Mouse (Mus musculus) adrenal gland, adult 8-10 months (tissue): Measurements from ENCODE around the gene Cntnap5a. TPM values are rescaled to one million over a fixed set of nuclear protein-coding genes. Genes with fewer than 3 reads are reported as not detected.

Source experiments
- DNase-seq: peaks from one replicate; pipeline ENCODE4 v3.0.0; 2022
- total RNA-seq, 4 experiments: library from RNA; stranded (reverse); gene quantifications; 2 replicates each; pipeline ENCODE4 v1.2.4; 2022

Gene Cntnap5a
- 10 to 100 TPM in 2 of 4 experiments, 1 to 10 TPM in 2; 8.7 to 11.9 (median 10.0) TPM for total RNA-seq

- DNase-seq: peak; percentile 19
Observed at GRCm38 (mm10) chr1:115684518-115685368, at the start of gene Cntnap5a. Gene Cntnap5a, plus strand, starts transcription at chr1:115684756.

GRCm38 (mm10) chr1:115646921-115647320 lies 37.6 kb upstream of the Cntnap5a start:
- no peak for DNase-seq

- no peak for DNase-seq
Observed at GRCm38 (mm10) chr1:115658343-115659064, 26.1 kb upstream of the Cntnap5a start.

GRCm38 (mm10) chr1:115686494-115686893 lies 1.9 kb downstream of the Cntnap5a start:
- no peak for DNase-seq

GRCm38 (mm10) chr1:115699798-115700197 lies 15.2 kb downstream of the Cntnap5a start:
- no peak for DNase-seq

GRCm38 (mm10) chr1:115742556-115742955 lies 58.0 kb downstream of the Cntnap5a start:
- DNase-seq: peak; percentile 25

GRCm38 (mm10) chr1:115745569-115745968 lies 61.0 kb downstream of the Cntnap5a start:
- no peak for DNase-seq

- no peak for DNase-seq
Observed at GRCm38 (mm10) chr1:115784737-115785136, 100.2 kb downstream of the Cntnap5a start.

GRCm38 (mm10) chr1:115842591-115842990 lies 158.0 kb downstream of the Cntnap5a start:
- DNase-seq: peak; percentile 15

GRCm38 (mm10) chr1:115847605-115848004 lies 163.0 kb downstream of the Cntnap5a start:
- no peak for DNase-seq

GRCm38 (mm10) chr1:115852206-115852605 lies 167.7 kb downstream of the Cntnap5a start:
- DNase-seq: no peak

- no peak for DNase-seq
Observed at GRCm38 (mm10) chr1:115918396-115918795, 233.8 kb downstream of the Cntnap5a start.

- DNase-seq: no peak
Observed at GRCm38 (mm10) chr1:115925953-115926665, 241.6 kb downstream of the Cntnap5a start.

GRCm38 (mm10) chr1:115932045-115932444 lies 247.5 kb downstream of the Cntnap5a start:
- DNase-seq: no peak

- no peak for DNase-seq
Observed at GRCm38 (mm10) chr1:115945892-115946291, 261.3 kb downstream of the Cntnap5a start.

GRCm38 (mm10) chr1:115956528-115956927 lies 272.0 kb downstream of the Cntnap5a start:
- no peak for DNase-seq

- no peak for DNase-seq
Observed at GRCm38 (mm10) chr1:115964993-115965575, 280.5 kb downstream of the Cntnap5a start.

GRCm38 (mm10) chr1:115990204-115990603 lies 305.6 kb downstream of the Cntnap5a start:
- DNase-seq: peak; percentile 4

GRCm38 (mm10) chr1:116015768-116016167 lies 331.2 kb downstream of the Cntnap5a start:
- no peak for DNase-seq

GRCm38 (mm10) chr1:116029653-116030052 lies 345.1 kb downstream of the Cntnap5a start:
- DNase-seq: no peak

GRCm38 (mm10) chr1:116035897-116036296 lies 351.3 kb downstream of the Cntnap5a start:
- no peak for DNase-seq

GRCm38 (mm10) chr1:116036894-116037293 lies 352.3 kb downstream of the Cntnap5a start:
- DNase-seq: no peak
